Mouse (Mus musculus): ENCODE data around the gene Clip3.

GRCm38 (mm10) chr7:30331887-30332286 lies 40.4 kb downstream of the Clip3 start:
- no peak for TF ChIP-seq POLR2A (IDR thresholded peaks at IDR 0.05; ENCODE audit: borderline replicate concordance, low read depth, low read length)
- TF ChIP-seq CTCF (IDR thresholded peaks at IDR 0.05; ENCODE audit: low read depth, low read length) = peak; percentile 62
